Mouse (Mus musculus): ENCODE measurements around the gene D830030K20Rik. TPM values are rescaled to one million over a fixed set of nuclear protein-coding genes. Genes with fewer than 3 reads are reported as not detected.
"Not testable (repeated sequence)": the region's sequence is repeated elsewhere in the genome, so short reads cannot be mapped to it uniquely, and the experiment has no call there.

Gene D830030K20Rik
- 0.07 TPM in 1 of 2 replicates, not detected in the other for polyA plus RNA-seq (2012; rRNA removed)

DNA sequence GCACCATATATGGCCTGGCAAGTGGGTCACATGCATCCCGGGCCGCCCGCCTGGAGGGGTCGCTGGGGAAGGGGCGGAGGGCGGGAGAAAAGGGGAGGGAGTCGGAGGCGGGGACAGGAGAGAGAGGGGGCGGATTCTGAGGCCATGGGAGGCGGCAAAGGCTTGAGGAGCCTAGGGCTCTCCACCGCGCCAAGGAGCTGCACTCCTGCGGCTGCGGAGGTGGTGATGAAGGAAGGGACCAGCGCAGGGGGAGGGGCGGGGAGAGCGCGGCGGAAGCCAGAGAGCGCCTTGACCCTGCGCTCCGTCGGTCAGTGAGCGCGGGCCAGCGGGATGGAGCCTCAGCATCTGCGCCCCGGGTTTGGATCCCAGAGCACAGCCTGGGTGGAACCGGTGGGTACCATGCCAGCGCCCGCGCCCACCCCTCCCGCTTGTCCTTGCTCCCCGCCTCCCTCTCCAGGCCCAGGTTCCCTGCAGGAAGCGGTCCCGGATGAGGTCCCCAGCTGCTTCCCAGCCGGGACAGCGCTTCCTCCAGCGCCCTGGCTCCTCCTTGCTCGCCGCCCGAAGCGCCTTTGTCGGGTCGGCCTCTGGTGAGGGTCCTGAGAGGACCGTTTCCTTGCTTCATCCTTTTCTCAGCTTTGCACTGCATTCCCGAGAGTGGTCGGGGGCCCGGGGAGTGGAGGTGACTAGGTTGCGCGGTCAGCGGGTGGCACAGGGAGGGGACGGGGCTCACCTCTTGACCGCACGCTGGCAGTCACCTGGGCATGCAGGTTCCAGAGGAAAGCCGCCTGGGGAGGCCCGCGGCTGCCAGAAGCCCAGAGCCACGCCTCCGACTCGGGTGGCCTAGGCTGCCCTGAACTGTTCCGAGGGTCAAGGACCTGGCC is at the start of gene D830030K20Rik:
TSS of gene D830030K20Rik (plus strand) at position 217 of the 881 bp plus-strand sequence.
- H3K4me3 ChIP-seq (ENCODE audit: control insufficient read depth, insufficient read depth, low read length); H3K36me3 ChIP-seq (ENCODE audit: control insufficient read depth, insufficient read depth, low read length); H3K4me1 ChIP-seq (replicated peaks; ENCODE audit: control insufficient read depth, insufficient read depth, low read length); H3K27ac ChIP-seq (ENCODE audit: control insufficient read depth, insufficient read depth, low read length); DNase-seq; H3K27me3 ChIP-seq (ENCODE audit: control insufficient read depth, insufficient read depth, low read length): not testable (repeated sequence)
- WGBS = 4% methylated on average over 24 of the region's 62 CpGs

GRCm38 (mm10) chr14:3187955-3188354 is 20.3 kb upstream of the D830030K20Rik start, which contains the start of gene Gm5795:
TSS of gene Gm5795 (plus strand) at chr14:3188255.
- not testable (repeated sequence) for H3K36me3 ChIP-seq (ENCODE audit: control insufficient read depth, insufficient read depth, low read length); H3K27me3 ChIP-seq (ENCODE audit: control insufficient read depth, insufficient read depth, low read length); H3K27ac ChIP-seq (ENCODE audit: control insufficient read depth, insufficient read depth, low read length); DNase-seq; H3K4me1 ChIP-seq (replicated peaks; ENCODE audit: control insufficient read depth, insufficient read depth, low read length); H3K4me3 ChIP-seq (ENCODE audit: control insufficient read depth, insufficient read depth, low read length)
- whole genome bisulfite sequencing = no CpG with 5 or more reads among the region's 2 CpGs

DNA sequence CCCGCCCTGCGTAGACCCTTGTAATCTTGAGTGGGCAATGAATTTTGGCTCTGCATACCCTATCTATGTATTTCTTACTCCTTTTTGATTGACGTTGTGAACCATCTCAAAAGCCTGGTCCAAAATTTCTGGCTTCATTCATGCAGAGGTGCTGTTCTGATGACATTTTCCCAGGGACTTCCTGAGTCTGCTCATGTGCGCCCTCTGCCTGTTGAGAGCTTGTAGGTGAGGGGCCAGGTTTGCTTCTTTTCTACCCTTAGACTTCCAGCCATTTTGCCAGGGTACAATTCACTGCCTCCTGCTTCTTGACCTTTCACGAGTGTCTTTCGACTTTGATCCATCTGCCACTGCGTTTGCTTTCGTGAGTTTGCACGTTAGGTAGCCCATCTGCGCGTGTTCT is 1.1 kb downstream of the D830030K20Rik start:
- 19% methylated on average over 9 of the region's 11 CpGs for WGBS
- H3K4me1 ChIP-seq (replicated peaks; ENCODE audit: control insufficient read depth, insufficient read depth, low read length); H3K4me3 ChIP-seq (ENCODE audit: control insufficient read depth, insufficient read depth, low read length); DNase-seq; H3K27me3 ChIP-seq (ENCODE audit: control insufficient read depth, insufficient read depth, low read length); H3K36me3 ChIP-seq (ENCODE audit: control insufficient read depth, insufficient read depth, low read length); H3K27ac ChIP-seq (ENCODE audit: control insufficient read depth, insufficient read depth, low read length): not testable (repeated sequence)

GRCm38 (mm10) chr14:3262531-3262930 is 54.2 kb downstream of the D830030K20Rik start:
- H3K27ac ChIP-seq (ENCODE audit: control insufficient read depth, insufficient read depth, low read length); H3K4me1 ChIP-seq (replicated peaks; ENCODE audit: control insufficient read depth, insufficient read depth, low read length); H3K4me3 ChIP-seq (ENCODE audit: control insufficient read depth, insufficient read depth, low read length); H3K36me3 ChIP-seq (ENCODE audit: control insufficient read depth, insufficient read depth, low read length); H3K27me3 ChIP-seq (ENCODE audit: control insufficient read depth, insufficient read depth, low read length); DNase-seq: not testable (repeated sequence)
- 93% methylated on average over 2 of the region's 2 CpGs for WGBS

Other genes starting within 250 kb of the D830030K20Rik start
- not detected in 2 replicates for gene Gm2888, start 178.5 kb upstream of the D830030K20Rik start, polyA plus RNA-seq (2012; rRNA removed)
- gene Gm2897, start 159.2 kb upstream of the D830030K20Rik start, polyA plus RNA-seq (2012; rRNA removed) = 0.16 TPM in 1 of 2 replicates, not detected in the other
- 0.14 TPM in 1 of 2 replicates, not detected in the other for gene Gm10340, start 74.5 kb upstream of the D830030K20Rik start, polyA plus RNA-seq (2012; rRNA removed)
- gene Gm5795, start 20.2 kb upstream of the D830030K20Rik start, polyA plus RNA-seq (2012; rRNA removed) = not detected in 2 replicates
- 0.19 TPM in 1 of 2 replicates, not detected in the other for gene Gm2956, start 124.1 kb downstream of the D830030K20Rik start, polyA plus RNA-seq (2012; rRNA removed)
- gene Gm10413, start 186.6 kb downstream of the D830030K20Rik start, polyA plus RNA-seq (2012; rRNA removed) = not detected in 2 replicates
- gene Gm10409, start 204.1 kb downstream of the D830030K20Rik start, polyA plus RNA-seq (2012; rRNA removed) = 0.05 and 0.09 TPM in 2 replicates
- gene Gm3005, start 219.6 kb downstream of the D830030K20Rik start, polyA plus RNA-seq (2012; rRNA removed) = 0.42 TPM in 1 of 2 replicates, not detected in the other
- not detected in 2 replicates for gene Gm10408, start 240.9 kb downstream of the D830030K20Rik start, polyA plus RNA-seq (2012; rRNA removed)